Mouse (Mus musculus) ovary, adult 18-20 months (tissue): ENCODE data around the gene Vgll4.
A peak's percentile ranks its signal among the peaks of the same experiment; 100 is the strongest.

Experiments
- DNase-seq: peaks from one replicate; pipeline ENCODE4 v3.0.0; 2022; ENCODE audit warnings: low spot score, mixed read lengths

Gene Vgll4

GRCm38 (mm10) chr6:114838872-114839271, 130.9 kb downstream of the Vgll4 start:
- no peak for DNase-seq

GRCm38 (mm10) chr6:114836433-114836832, 133.4 kb downstream of the Vgll4 start:
- no peak for DNase-seq

- no peak for DNase-seq
These were observed 134.0 kb downstream of the Vgll4 start for GRCm38 (mm10) chr6:114835752-114836151.

GRCm38 (mm10) chr6:114835344-114835743, 134.4 kb downstream of the Vgll4 start:
- no peak for DNase-seq

GRCm38 (mm10) chr6:114833791-114834346, 135.9 kb downstream of the Vgll4 start:
- DNase-seq: no peak

- DNase-seq: no peak
These were observed 136.6 kb downstream of the Vgll4 start for GRCm38 (mm10) chr6:114833058-114833685.

GRCm38 (mm10) chr6:114831807-114832206, 138.0 kb downstream of the Vgll4 start:
- DNase-seq: no peak

- DNase-seq: no peak
These were observed 139.9 kb downstream of the Vgll4 start for GRCm38 (mm10) chr6:114829660-114830438.

- no peak for DNase-seq
These were observed 142.9 kb downstream of the Vgll4 start for GRCm38 (mm10) chr6:114826889-114827288.

- DNase-seq: no peak
These were observed 148.1 kb downstream of the Vgll4 start for GRCm38 (mm10) chr6:114821646-114822045.

GRCm38 (mm10) chr6:114819971-114820481, 149.8 kb downstream of the Vgll4 start:
- DNase-seq: peak; percentile 36

GRCm38 (mm10) chr6:114818471-114818870, 151.3 kb downstream of the Vgll4 start:
- no peak for DNase-seq

GRCm38 (mm10) chr6:114817948-114818347, 151.8 kb downstream of the Vgll4 start:
- DNase-seq: no peak

- no peak for DNase-seq
These were observed 154.7 kb downstream of the Vgll4 start for GRCm38 (mm10) chr6:114814882-114815650.

GRCm38 (mm10) chr6:114814199-114814881, 155.5 kb downstream of the Vgll4 start:
- no peak for DNase-seq

- no peak for DNase-seq
These were observed 157.0 kb downstream of the Vgll4 start for GRCm38 (mm10) chr6:114812779-114813178.

- DNase-seq: peak; percentile 29
These were observed 157.5 kb downstream of the Vgll4 start for GRCm38 (mm10) chr6:114812322-114812721.
